Mouse (Mus musculus): Measurements from ENCODE around the gene Guca1a.

DNA sequence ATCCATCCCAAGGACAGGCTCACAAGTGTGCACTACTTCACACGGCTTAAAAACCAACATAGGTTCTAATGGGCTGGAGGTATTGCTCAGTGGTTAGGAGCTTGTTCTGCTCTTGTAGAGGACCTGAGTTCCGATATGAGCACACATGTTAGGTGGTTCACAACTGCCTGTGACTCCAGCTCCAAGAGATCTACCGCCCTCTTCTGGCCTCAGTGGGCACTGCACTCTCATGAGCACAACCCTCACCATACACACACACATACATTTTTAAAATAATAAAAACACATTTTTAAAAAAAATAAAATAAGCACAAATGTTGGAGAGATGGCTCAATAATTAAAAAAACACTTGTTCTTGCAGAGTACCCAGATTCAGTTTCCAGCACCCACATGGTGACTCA is 16.3 kb downstream of the Guca1a start:
- no peak for TF ChIP-seq EP300 (IDR thresholded peaks at IDR 0.05; ENCODE audit: low read length)
- no peak for TF ChIP-seq CHD2 (IDR thresholded peaks at IDR 0.05; ENCODE audit: low read length)
- TF ChIP-seq TBP (conservative IDR thresholded peaks at IDR 0.05; ENCODE audit: low read depth, low read length): no peak
- TF ChIP-seq CTCF (conservative IDR thresholded peaks at IDR 0.05 in 1 of 2, IDR thresholded peaks at IDR 0.05 in 1 of 2; ENCODE audit: low read depth in 2 of 2, low read length in 2 of 2): peak in 1 of 2 experiments; percentile 11; a peak in 1 of 4 replicates
- no peak for TF ChIP-seq PAX5 (IDR thresholded peaks at IDR 0.05; ENCODE audit: low read length)
- no peak for TF ChIP-seq ZC3H11A (IDR thresholded peaks at IDR 0.05; ENCODE audit: low read depth, low read length)
- TF ChIP-seq MXI1 (IDR thresholded peaks at IDR 0.05; ENCODE audit: low read depth, low read length): no peak
- TF ChIP-seq CHD1 (IDR thresholded peaks at IDR 0.05; ENCODE audit: low read depth, low read length): no peak
